ENCODE assay signal across 15 mouse cellular contexts in genomic region chr7:111560097-111560496, GRCm38 (mm10).
DNase-seq lines count a peak whose midpoint lies in the region; ATAC-seq and TF ChIP-seq lines count a peak whose summit lies in the region.
"Had no signal": no experiment of that assay in that cellular context is flagged by ENCODE, and none has a peak within 500 bp of the region (broad histone marks: within the 10 kb centered on the region; RNA-seq: fewer than 3 reads in every experiment).

No protein-coding gene starts in this region.

- TF ChIP-seq RAD21 in CH12.LX (IDR thresholded peaks at IDR 0.05; ENCODE audit: low read depth, low read length), result no peak; the same call in 1 of the 2 replicates

- no peaks in the 10 kb centered on the region for H3K79me2 ChIP-seq in CH12.LX (replicated peaks; ENCODE audit: control insufficient read depth, extremely low read depth, insufficient read depth, poor library complexity, severe bottlenecking)

- 0 out of 2 replicates have a peak, but pooled peaks cover 7% of the 10 kb centered on the region for H3K9me3 ChIP-seq in forebrain, postnatal 0 days (ENCODE audit: low read length)
- no peaks in the 10 kb centered on the region for H3K9me3 ChIP-seq in forebrain, embryonic 12.5 days
- H3K9me3 ChIP-seq in CH12.LX (replicated peaks; ENCODE audit: low read length), result peaks cover 8% of the 10 kb centered on the region
- H3K9me3 ChIP-seq: liver, embryonic 15.5 days had no signal

- TF ChIP-seq EP300 in CH12.LX (IDR thresholded peaks at IDR 0.05; ENCODE audit: low read length), result no peak

- no peak for TF ChIP-seq POLR2A in lung, adult 2 months (IDR thresholded peaks at IDR 0.05; ENCODE audit: borderline replicate concordance, extremely low read depth, low read depth, low read length)
- TF ChIP-seq POLR2A in CH12.LX (IDR thresholded peaks at IDR 0.05; ENCODE audit: low read depth, low read length), result no peak

- no peaks in the 10 kb centered on the region for H3K27me3 ChIP-seq in forebrain, postnatal 0 days (ENCODE audit: insufficient read depth, low read length)
- no peaks in the 10 kb centered on the region for H3K27me3 ChIP-seq in forebrain, embryonic 12.5 days
- H3K27me3 ChIP-seq in CH12.LX (replicated peaks), result peaks cover 49% of the 10 kb centered on the region
- H3K27me3 ChIP-seq: hindbrain, embryonic 13.5 days; liver, embryonic 15.5 days; neural tube, embryonic 12.5 days had no signal

- no peaks in the 10 kb centered on the region for H3K36me3 ChIP-seq in forebrain, postnatal 0 days (ENCODE audit: insufficient read depth)
- H3K36me3 ChIP-seq in forebrain, embryonic 12.5 days (replicated peaks), result no peaks in the 10 kb centered on the region
- H3K36me3 ChIP-seq in CH12.LX (replicated peaks in 1 of 2; ENCODE audit: control insufficient read depth in 1 of 2, insufficient read depth in 1 of 2, low read length in 1 of 2), result no peaks in the 10 kb centered on the region
- H3K36me3 ChIP-seq: liver, embryonic 15.5 days; midbrain, embryonic 10.5 days; neural tube, embryonic 12.5 days had no signal

- no peak for ATAC-seq in forebrain, postnatal 0 days
- ATAC-seq in forebrain, embryonic 12.5 days (ENCODE audit: low FRiP score), result no peak
- no peak for ATAC-seq in frontal cortex, adult (ENCODE audit: low TSS enrichment)

- dilution Hi-C loops in CH12.LX (cut with MboI; ENCODE audit: extremely low pct_ligation_motif_present, extremely low pct_unique_long_range_greater_than_20kb, low sequenced_read_pairs), result no loop called here

- H3K9ac ChIP-seq in forebrain, postnatal 0 days, result no peak overlapping the region
- H3K9ac ChIP-seq in forebrain, embryonic 12.5 days, result no peak overlapping the region
- H3K9ac ChIP-seq in CH12.LX (ENCODE audit: insufficient read depth, low read depth), result no peak overlapping the region
- H3K9ac ChIP-seq: hindbrain, embryonic 13.5 days; liver, embryonic 15.5 days; neural tube, embryonic 12.5 days had no signal

- peak; percentile 37 for TF ChIP-seq CTCF in forebrain, postnatal 0 days (IDR thresholded peaks at IDR 0.05; ENCODE audit: low read depth)
- TF ChIP-seq CTCF in lung, adult 2 months (IDR thresholded peaks at IDR 0.05; ENCODE audit: insufficient read depth, low read length), result peak; percentile 24; the same call in 1 of the 2 replicates
- peak; percentile 13 to 35; a peak in 3 of 4 replicates for TF ChIP-seq CTCF in CH12.LX (conservative IDR thresholded peaks at IDR 0.05 in 1 of 2, IDR thresholded peaks at IDR 0.05 in 1 of 2; ENCODE audit: low read depth in 2 of 2, low read length in 2 of 2)

- 84% methylated on average over 3 of the region's 3 CpGs for WGBS in forebrain, postnatal 0 days
- WGBS in forebrain, embryonic 12.5 days, result 75% methylated on average over 3 of the region's 3 CpGs
- 81% methylated on average over 3 of the region's 3 CpGs for WGBS in lung, adult 2 months

- no peak overlapping the region for H3K27ac ChIP-seq in forebrain, postnatal 0 days (ENCODE audit: low read depth, low read length)
- no peak overlapping the region for H3K27ac ChIP-seq in forebrain, embryonic 12.5 days
- H3K27ac ChIP-seq in CH12.LX (ENCODE audit: insufficient read depth, low read depth), result no peak overlapping the region
- H3K27ac ChIP-seq: hindbrain, embryonic 13.5 days; liver, embryonic 15.5 days; midbrain, embryonic 10.5 days; neural tube, embryonic 12.5 days had no signal

- no peak for DNase-seq in forebrain, postnatal 0 days
- no peak for DNase-seq in lung, adult 2 months
- no peak for DNase-seq in lung, postnatal 25 days (ENCODE audit: low spot score)
- no peak for DNase-seq in CH12.LX (ENCODE audit: extremely low read depth)
- DNase-seq in c-Kit-negative CD71-positive TER-119-positive erythroid progenitor cells, embryonic 14.5 days (ENCODE audit: low read depth, low spot score), result peak; percentile 4
- no peak for DNase-seq in Muller cell, postnatal 12 days (ENCODE audit: inconsistent ontology term)
- DNase-seq: kidney, postnatal 14 days; thymus, postnatal 14 days had no signal

- H3K4me3 ChIP-seq in forebrain, postnatal 0 days (ENCODE audit: low read depth, low read length), result no peak overlapping the region
- no peak overlapping the region for H3K4me3 ChIP-seq in forebrain, embryonic 12.5 days (replicated peaks)
- H3K4me3 ChIP-seq in lung, adult 2 months (replicated peaks; ENCODE audit: extremely low read depth, low read depth, low read length), result no peak overlapping the region
- no peak overlapping the region for H3K4me3 ChIP-seq in CH12.LX (replicated peaks in 1 of 3; ENCODE audit: low read depth in 2 of 3, low read length in 2 of 3, poor library complexity in 1 of 3)
- H3K4me3 ChIP-seq: hindbrain, embryonic 13.5 days; liver, embryonic 15.5 days; midbrain, embryonic 10.5 days; neural tube, embryonic 12.5 days had no signal

- in situ Hi-C loops in CH12.LX (cut with MboI; ENCODE audit: low pct_ligation_motif_present, low pct_unique_long_range_greater_than_20kb, low sequenced_read_pairs), result no loop called here

- no peak overlapping the region for H3K4me2 ChIP-seq in forebrain, postnatal 0 days (ENCODE audit: low read depth)
- no peak overlapping the region for H3K4me2 ChIP-seq in forebrain, embryonic 12.5 days
- no peak overlapping the region for H3K4me2 ChIP-seq in CH12.LX (ENCODE audit: insufficient read depth, low read depth, poor library complexity, severe bottlenecking)
- H3K4me2 ChIP-seq: heart, embryonic 11.5 days; hindbrain, embryonic 13.5 days; liver, embryonic 15.5 days; neural tube, embryonic 12.5 days had no signal

- no peaks in the 10 kb centered on the region for H3K4me1 ChIP-seq in forebrain, postnatal 0 days (ENCODE audit: insufficient read depth)
- no peaks in the 10 kb centered on the region for H3K4me1 ChIP-seq in forebrain, embryonic 12.5 days
- no peaks in the 10 kb centered on the region for H3K4me1 ChIP-seq in lung, adult 2 months (ENCODE audit: control insufficient read depth, insufficient read depth, low read length)
- no peaks in the 10 kb centered on the region for H3K4me1 ChIP-seq in CH12.LX (ENCODE audit: control insufficient read depth in 1 of 2, insufficient read depth in 2 of 2)
- H3K4me1 ChIP-seq: liver, embryonic 15.5 days; midbrain, embryonic 10.5 days; neural tube, embryonic 12.5 days had no signal

TF ChIP-seq in CH12.LX, 34 proteins besides CTCF, POLR2A, EP300 and RAD21:
- no peak for TF ChIP-seq IRF4 (IDR thresholded peaks at IDR 0.05; ENCODE audit: low read depth, low read length)
- no peak for TF ChIP-seq MAFK (IDR thresholded peaks at IDR 0.05; ENCODE audit: insufficient replicate concordance, low read length)
- TF ChIP-seq CHD1 (IDR thresholded peaks at IDR 0.05; ENCODE audit: low read depth, low read length), result no peak
- no peak for TF ChIP-seq MAZ (IDR thresholded peaks at IDR 0.05; ENCODE audit: low read depth, low read length)
- no peak for TF ChIP-seq GABPA (IDR thresholded peaks at IDR 0.05; ENCODE audit: insufficient replicate concordance, low read depth, low read length)
- no peak for TF ChIP-seq ELF1 (IDR thresholded peaks at IDR 0.05; ENCODE audit: low read depth, low read length)
- TF ChIP-seq E2F4 (IDR thresholded peaks at IDR 0.05; ENCODE audit: insufficient replicate concordance, low read depth, low read length), result no peak
- TF ChIP-seq MXI1 (IDR thresholded peaks at IDR 0.05; ENCODE audit: low read depth, low read length), result no peak
- TF ChIP-seq JUND (conservative IDR thresholded peaks at IDR 0.05; ENCODE audit: low read depth, low read length), result no peak
- TF ChIP-seq ZC3H11A (IDR thresholded peaks at IDR 0.05; ENCODE audit: low read depth, low read length), result no peak
- no peak for TF ChIP-seq MAX (IDR thresholded peaks at IDR 0.05; ENCODE audit: low read length)
- TF ChIP-seq ZNF384 (IDR thresholded peaks at IDR 0.05; ENCODE audit: low read depth, low read length), result no peak
TF ChIP-seq in CH12.LX: peak in this region for 0.
